Mouse (Mus musculus) liver, postnatal 0 days (tissue): ENCODE results near the gene Sult1a1.

Experiments
- CTCF ChIP-seq: sonication (generic); IDR thresholded peaks from 2 replicates; pipeline ENCODE4 v1.5.1; 2016; ENCODE audit warnings: antibody characterized with exemption, low read depth
- EP300 ChIP-seq: IDR thresholded peaks from 2 replicates; pipeline ENCODE4 v1.6.1; 2016; ENCODE audit warnings: antibody characterized with exemption, low read depth, mild to moderate bottlenecking

DNA sequence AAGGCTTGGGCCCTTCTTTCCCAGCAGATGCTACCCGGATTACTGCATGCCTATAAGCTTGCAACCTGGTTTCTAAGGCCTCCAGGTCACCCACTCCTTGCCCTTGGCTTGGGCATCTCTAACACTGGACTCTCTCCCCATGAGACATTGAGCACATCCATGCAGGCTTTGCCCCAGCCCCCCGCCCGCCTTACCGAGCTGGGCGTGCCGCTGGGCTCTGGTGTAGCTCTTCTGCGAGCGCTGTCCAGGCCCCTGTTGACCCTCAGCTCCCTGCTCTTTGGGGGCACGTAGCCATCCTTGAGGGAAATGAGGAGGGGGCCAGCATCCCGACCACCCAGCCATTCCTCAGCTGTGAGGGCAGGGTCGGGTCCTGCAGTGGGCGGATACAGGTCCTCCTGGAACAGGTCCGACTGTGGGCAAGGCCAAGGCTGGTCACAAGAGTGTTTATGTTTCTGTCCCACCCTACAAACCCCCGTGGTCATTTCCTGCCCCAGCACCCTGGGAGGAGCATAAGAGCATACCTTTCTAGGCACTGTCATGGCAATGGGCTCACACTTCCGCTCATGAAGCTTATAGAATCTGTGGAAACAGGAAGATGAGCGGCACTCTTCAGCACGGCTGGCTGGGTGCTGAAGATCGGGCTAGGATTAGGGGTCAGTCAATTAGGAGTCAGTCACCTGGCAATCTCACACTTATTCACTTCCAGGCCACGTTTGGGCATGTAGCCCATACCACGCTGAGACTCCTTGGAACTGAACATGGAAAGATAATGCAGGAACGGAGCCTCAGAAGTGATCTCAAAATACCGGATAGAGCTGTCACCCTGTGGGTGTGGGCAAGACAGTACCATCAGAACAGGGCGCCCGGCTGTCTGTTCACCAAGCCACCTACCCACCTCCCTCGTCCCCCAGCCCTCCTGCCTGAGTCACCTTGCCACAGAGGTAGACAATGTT, 24.1 kb upstream of the Sult1a1 start:
- no peak for TF ChIP-seq CTCF
- no peak for TF ChIP-seq EP300
